Mouse (Mus musculus) E14TG2a.4 (cell line): ENCODE data around the gene Egflam.
A peak's percentile ranks its signal among the peaks of the same experiment; 100 is the strongest.

ENCODE experiments used
- H3K27me3 ChIP-seq: 2 replicates; pipeline ENCODE4 v1.6.1; 2014; ENCODE audit warnings: low read length, control low read depth; ENCODE audit not compliant: insufficient read depth
- H3K36me3 ChIP-seq: 2 replicates; pipeline ENCODE4 v1.6.1; 2014; ENCODE audit warnings: low read length, control low read depth; ENCODE audit not compliant: insufficient read depth
- H3K4me1 ChIP-seq: replicated peaks from 2 replicates; pipeline ENCODE4 v1.6.1; 2014; ENCODE audit warnings: low read depth, low read length, control low read depth
- H3K4me3 ChIP-seq: replicated peaks from 2 replicates; pipeline ENCODE4 v1.5.1; 2014; ENCODE audit warnings: mild to moderate bottlenecking, low read length
- H3K9me3 ChIP-seq: 2 replicates; pipeline ENCODE4 v1.6.1; 2014; ENCODE audit warnings: low read length, control low read depth
- CTCF ChIP-seq: conservative IDR thresholded peaks from 2 replicates; pipeline ENCODE4 v1.5.1; 2014; ENCODE audit warnings: low read length
- NANOG ChIP-seq: IDR thresholded peaks from 2 replicates; pipeline ENCODE4 v1.6.1; 2014; ENCODE audit warnings: borderline replicate concordance, low read length, mixed read lengths
- POU5F1 ChIP-seq: IDR thresholded peaks from 2 replicates; pipeline ENCODE4 v1.6.1; 2014; ENCODE audit warnings: low read length, borderline replicate concordance

Egflam gene

GRCm38 (mm10) chr15:7242161-7242850, 155.9 kb downstream of the Egflam start:
- Histone ChIP-seq H3K9me3 (no peaks in the 10 kb centered on the region), H3K4me1 (0 out of 2 replicates have a peak, but pooled peaks cover 5% of the 10 kb centered on the region), H3K27me3 (0 out of 2 replicates have a peak, but pooled peaks cover 4% of the 10 kb centered on the region), H3K36me3 (no peaks in the 10 kb centered on the region), H3K4me3 (no peak overlapping the region)
- no peak for TF ChIP-seq POU5F1
- TF ChIP-seq NANOG, result no peak
- no peak for TF ChIP-seq CTCF

- 0 out of 2 replicates have a peak, but pooled peaks cover 5% of the 10 kb centered on the region for H3K4me1 ChIP-seq
- H3K9me3 ChIP-seq, result no peaks in the 10 kb centered on the region
- H3K36me3 ChIP-seq, result no peaks in the 10 kb centered on the region
- no peak for TF ChIP-seq NANOG
- no peak for TF ChIP-seq CTCF
- TF ChIP-seq POU5F1, result no peak
- 0 out of 2 replicates have a peak, but pooled peaks cover 4% of the 10 kb centered on the region for H3K27me3 ChIP-seq
- no peak overlapping the region for H3K4me3 ChIP-seq
Measured at GRCm38 (mm10) chr15:7240950-7241349, 157.2 kb downstream of the Egflam start.

GRCm38 (mm10) chr15:7239904-7240303, 158.3 kb downstream of the Egflam start:
- H3K4me1 ChIP-seq, result 0 out of 2 replicates have a peak, but pooled peaks cover 5% of the 10 kb centered on the region
- no peak for TF ChIP-seq POU5F1
- TF ChIP-seq CTCF, result no peak
- TF ChIP-seq NANOG, result no peak
- 0 out of 2 replicates have a peak, but pooled peaks cover 4% of the 10 kb centered on the region for H3K27me3 ChIP-seq
- H3K36me3 ChIP-seq, result no peaks in the 10 kb centered on the region
- no peaks in the 10 kb centered on the region for H3K9me3 ChIP-seq
- H3K4me3 ChIP-seq, result no peak overlapping the region

GRCm38 (mm10) chr15:7233393-7234090, 164.7 kb downstream of the Egflam start:
- H3K9me3 ChIP-seq, result no peaks in the 10 kb centered on the region
- H3K4me1 ChIP-seq, result no peaks in the 10 kb centered on the region
- peaks cover 3% of the 10 kb centered on the region; the same call in 1 of the 2 replicates for H3K27me3 ChIP-seq
- no peak for TF ChIP-seq NANOG
- TF ChIP-seq CTCF, result no peak
- no peak for TF ChIP-seq POU5F1
- H3K4me3 ChIP-seq, result no peak overlapping the region
- no peaks in the 10 kb centered on the region for H3K36me3 ChIP-seq

- no peaks in the 10 kb centered on the region for H3K36me3 ChIP-seq
- no peaks in the 10 kb centered on the region; the same call in 1 of the 2 replicates for H3K27me3 ChIP-seq
- peaks cover 15% of the 10 kb centered on the region for H3K4me1 ChIP-seq
- H3K4me3 ChIP-seq, result no peak overlapping the region
- no peaks in the 10 kb centered on the region for H3K9me3 ChIP-seq
- peak; percentile 91 for TF ChIP-seq CTCF
- no peak for TF ChIP-seq POU5F1
- no peak for TF ChIP-seq NANOG
Measured at GRCm38 (mm10) chr15:7226225-7226624, 172.0 kb downstream of the Egflam start.

- TF ChIP-seq CTCF, result no peak
- no peak for TF ChIP-seq POU5F1
- no peak for TF ChIP-seq NANOG
Measured at GRCm38 (mm10) chr15:7224151-7224775, 173.9 kb downstream of the Egflam start.

GRCm38 (mm10) chr15:7222809-7223208, 175.4 kb downstream of the Egflam start:
- no peak for TF ChIP-seq NANOG
- no peak for TF ChIP-seq POU5F1
- TF ChIP-seq CTCF, result no peak
- Histone ChIP-seq H3K36me3 (no peaks in the 10 kb centered on the region), H3K4me3 (no peak overlapping the region), H3K4me1 (peaks cover 15% of the 10 kb centered on the region), H3K9me3 (no peaks in the 10 kb centered on the region), H3K27me3 (no peaks in the 10 kb centered on the region; the same call in 1 of the 2 replicates)

More at GRCm38 (mm10) chr15:7224151-7224775, 173.9 kb downstream of the Egflam start:
- Histone ChIP-seq H3K4me3 (no peak overlapping the region), H3K4me1 (peaks cover 15% of the 10 kb centered on the region), H3K9me3 (no peaks in the 10 kb centered on the region), H3K27me3 (no peaks in the 10 kb centered on the region; the same call in 1 of the 2 replicates), H3K36me3 (no peaks in the 10 kb centered on the region)

GRCm38 (mm10) chr15:7217273-7217598, 181.0 kb downstream of the Egflam start:
- Histone ChIP-seq H3K9me3 (no peaks in the 10 kb centered on the region), H3K4me1 (peaks cover 2% of the 10 kb centered on the region; the same call in 1 of the 2 replicates)

More at GRCm38 (mm10) chr15:7217273-7217598, 181.0 kb downstream of the Egflam start:
- H3K27me3 ChIP-seq, result no peaks in the 10 kb centered on the region; the same call in 1 of the 2 replicates
- no peak overlapping the region for H3K4me3 ChIP-seq
- TF ChIP-seq NANOG (no peak), POU5F1 (no peak), CTCF (no peak)
- H3K36me3 ChIP-seq, result no peaks in the 10 kb centered on the region
